Mouse (Mus musculus) spleen, adult 18-20 months (tissue): ENCODE measurements at regions not wholly inside any gene's neighbourhood (a gene's known extent, or its start where the extent isn't known, plus 50 kb on each side); places are given as distances from the start of the nearest gene placed in this dataset.

Source experiments
- DNase-seq, 2 experiments: peaks; one replicate each; pipeline ENCODE4 v3.0.0; 2022; ENCODE audit warnings: mixed read lengths in 2 of 2

DNA sequence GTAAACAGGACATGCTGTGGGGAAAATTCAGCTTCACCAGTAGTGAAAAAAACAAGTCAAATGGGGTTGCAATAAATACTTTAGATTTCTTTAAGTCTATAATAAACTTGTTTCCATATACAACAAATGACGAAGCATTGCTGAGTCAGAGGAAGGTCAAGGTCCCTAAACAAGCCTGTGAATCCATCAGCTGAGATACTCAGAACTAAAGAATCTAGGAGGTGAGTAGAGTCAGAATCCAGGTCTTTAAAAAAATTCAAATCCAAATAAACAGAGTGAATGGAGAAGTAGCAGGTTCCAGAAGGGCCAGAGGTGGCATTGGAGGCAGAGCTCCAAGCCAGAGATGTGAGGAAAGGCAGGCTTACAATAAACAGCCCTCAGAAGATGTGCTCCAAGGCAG, 2301.1 kb upstream of the Gm7489 start:
- DNase-seq: no peak

DNA sequence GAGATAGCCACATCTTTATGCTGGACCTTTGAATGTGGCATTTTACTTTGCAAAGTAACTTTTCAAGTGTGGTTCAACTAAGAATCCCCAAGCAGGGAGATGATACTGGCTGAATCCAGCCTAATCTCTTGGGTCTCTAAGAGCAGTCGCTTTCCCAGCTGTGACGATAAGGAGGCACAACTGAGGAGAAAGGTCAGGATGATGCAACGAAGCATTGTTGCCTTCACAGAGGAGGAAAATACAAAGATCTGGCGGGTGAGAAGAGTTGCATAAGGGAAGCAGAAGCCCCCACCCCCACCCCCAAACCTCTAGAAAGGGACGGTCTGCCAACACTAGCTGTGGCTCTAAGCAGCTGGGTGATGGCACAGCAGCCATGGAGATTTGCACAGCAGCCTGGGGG, 2298.6 kb upstream of the Gm7489 start:
- no peak for DNase-seq

DNA sequence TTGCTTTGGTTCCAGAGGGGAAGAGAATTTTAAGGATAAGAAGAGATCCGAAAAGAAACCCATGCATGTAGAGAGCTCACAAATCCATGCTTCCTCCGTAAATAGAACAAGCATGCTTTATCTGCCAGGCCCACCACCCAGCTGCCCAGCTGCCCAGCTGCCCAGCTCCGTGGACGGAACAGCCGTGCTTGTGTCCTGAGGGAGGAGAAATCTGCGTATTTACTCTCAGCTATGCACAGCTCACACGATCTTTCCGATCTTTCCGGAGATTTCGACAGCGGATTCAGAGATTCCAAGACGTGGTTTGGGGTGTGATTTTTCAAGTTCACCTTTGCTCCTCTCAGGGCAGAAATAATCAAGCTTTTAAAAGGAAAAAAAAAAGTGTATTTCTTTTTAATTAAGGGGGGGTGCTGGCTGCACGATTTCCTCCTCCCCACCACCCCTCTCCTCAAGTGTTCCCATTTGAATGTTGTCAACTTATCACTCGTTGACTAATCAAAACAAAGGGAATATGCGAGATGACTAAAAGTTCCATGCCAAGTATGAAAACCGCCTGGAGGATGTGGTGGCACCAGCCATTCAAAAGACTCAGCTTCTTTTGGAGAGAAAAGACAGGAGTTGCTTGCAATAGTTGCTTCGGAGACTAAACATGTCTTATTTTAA, 2293.2 kb upstream of the Gm7489 start:
- DNase-seq: no peak

DNA sequence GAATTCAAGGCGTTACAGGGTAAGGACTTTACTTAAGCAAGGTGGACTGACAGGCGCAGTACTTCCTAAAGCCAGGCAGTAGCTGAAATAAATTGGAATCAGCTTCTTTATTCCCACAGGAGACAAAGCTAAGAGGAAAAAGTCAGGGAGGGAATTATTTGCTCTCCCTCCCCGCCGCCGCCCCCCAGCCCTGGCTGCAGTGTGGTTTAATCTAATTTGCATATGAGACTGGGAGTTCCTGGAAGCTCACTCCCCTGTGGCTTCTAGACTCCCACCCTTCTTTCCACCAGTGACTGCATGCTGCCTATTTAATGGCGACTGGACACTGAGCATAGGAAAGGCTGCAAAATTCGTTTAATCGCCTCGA, 2292.7 kb upstream of the Gm7489 start:
- no peak for DNase-seq

DNA sequence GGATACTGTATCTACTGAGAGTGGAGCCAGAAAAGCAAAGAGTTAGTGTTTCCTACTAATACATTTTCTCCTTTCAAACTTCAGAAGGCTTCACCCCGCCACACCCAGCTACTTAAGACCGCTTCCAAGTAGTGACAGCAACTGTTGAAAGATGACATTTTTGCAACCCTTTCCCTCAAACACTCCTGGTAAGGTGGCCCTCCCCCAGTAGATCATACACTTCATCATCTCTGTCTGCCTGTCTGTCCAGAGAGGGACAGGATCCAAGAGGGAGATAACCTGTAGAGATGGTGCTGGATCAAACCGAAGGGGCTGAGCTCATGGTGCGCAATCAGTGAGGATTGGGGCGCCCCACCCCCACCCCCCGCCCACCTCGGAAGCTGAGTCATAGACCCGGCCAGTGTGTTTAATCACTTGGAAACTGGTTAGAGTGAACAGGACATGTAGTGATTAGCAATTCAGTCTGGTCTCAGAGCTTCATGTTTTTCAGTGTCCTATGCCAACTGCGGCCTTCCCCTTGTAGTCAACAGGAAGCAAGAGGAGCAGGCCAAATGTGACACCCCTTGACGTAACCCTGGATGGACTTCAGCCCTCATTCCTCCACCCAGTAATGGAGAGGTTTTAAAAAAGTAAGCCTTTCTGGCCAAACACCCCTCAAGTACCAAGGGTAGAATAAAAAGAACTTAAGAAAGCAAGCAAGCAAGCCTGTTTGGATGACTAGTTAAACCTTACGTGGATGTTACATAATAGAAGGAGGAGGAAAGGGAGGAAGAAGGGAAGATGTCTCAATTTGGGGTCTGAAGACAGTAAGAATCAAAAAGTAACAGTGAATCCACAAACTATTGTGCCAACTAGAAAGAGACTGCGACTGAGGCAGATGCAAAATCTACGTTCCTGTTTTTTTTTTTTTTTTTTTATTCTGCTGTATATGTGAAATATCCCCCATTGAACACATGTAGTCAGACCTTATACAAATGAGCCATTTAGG, 2291.9 kb upstream of the Gm7489 start:
- DNase-seq: no peak

DNA sequence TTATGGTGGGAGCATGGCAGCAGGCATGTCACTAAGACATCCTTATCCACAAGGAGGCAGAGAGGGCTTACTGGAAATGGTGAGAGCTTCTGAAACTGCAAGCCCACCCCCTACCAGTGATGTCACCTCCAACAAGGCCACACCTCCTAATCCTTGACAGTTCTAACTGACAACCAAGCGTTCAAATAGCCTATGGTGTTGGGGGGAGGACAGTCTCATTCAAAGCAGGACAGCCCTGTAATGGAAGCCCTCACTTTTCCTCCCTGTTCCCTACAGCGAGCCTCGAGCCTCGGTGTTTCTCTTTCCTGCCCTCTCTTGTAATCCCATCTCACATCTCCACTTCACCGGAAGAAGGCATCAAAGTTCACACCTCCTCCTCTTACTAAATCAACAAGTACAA, 2290.6 kb upstream of the Gm7489 start:
- no peak for DNase-seq

DNA sequence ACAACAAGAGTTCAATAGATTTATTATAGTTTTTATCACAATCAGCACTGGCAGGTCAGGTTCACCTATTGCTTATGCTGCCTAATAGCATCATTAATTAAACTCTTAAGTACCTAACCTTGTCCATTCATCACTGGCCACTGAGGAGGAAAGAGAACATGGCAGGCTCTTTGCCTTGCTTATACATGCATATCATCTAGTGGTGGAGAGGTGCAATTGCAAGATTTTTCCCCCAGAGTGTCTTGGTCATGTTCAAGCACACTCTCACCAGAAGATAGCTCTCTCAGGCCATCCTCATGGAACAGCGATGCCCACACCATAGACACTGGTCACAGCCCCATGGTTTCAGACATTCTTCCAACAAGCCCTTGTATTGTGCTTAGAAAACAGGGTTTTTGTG, 2289.1 kb upstream of the Gm7489 start:
- DNase-seq: no peak

DNA sequence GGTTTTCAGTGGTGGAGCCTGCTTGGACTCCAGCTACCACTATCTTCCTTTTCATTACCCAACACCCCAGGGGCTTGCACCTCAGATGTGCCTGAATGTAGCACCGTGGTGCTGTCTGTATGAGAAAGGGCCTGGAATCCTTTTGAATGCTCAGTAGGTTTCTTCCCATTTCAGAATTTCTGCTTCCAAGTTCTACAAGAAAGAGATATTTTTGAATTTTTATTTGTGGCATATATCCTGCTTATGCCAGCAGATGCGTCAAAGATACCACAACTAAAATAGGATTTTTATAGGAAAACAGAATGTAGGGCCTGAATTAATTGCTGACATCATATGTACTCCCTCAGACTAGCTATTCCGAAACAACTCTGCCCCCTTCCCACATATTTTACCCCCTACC, 2286.9 kb upstream of the Gm7489 start:
- no peak for DNase-seq

DNA sequence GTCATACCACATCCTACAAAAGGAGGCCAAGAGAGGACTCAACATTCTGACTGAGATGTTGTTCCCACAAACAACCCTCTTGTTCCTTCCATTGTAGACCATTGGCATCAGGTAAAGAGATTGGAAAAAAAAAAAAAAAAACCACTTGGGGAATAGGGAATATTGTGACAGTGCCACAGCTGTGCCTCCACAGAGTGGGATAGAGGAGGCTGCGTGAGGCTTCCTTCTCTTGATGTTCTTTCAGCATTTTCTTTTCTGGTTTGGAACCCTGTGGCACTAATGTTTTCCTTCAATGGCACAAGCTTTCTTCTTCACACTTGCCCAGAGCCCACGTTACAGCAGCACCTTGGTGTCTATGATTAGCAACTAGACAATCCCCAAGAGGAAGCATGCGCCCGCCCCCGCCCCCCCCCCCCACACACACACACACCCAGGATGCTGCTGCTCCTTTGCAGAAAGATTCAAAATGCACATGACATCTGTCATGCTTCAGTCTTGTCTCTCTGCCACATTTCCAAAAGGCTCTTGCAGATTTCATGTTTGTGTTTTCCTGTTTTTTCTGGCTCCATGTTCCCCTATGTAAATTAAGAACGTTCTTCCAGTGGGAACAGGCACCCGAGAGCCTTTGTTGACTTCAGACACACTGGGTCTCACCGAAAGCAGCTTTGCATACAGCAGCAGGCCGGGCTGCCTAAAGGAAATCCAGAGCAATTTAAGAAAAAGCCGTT, 2283.4 kb upstream of the Gm7489 start:
- DNase-seq: no peak

DNA sequence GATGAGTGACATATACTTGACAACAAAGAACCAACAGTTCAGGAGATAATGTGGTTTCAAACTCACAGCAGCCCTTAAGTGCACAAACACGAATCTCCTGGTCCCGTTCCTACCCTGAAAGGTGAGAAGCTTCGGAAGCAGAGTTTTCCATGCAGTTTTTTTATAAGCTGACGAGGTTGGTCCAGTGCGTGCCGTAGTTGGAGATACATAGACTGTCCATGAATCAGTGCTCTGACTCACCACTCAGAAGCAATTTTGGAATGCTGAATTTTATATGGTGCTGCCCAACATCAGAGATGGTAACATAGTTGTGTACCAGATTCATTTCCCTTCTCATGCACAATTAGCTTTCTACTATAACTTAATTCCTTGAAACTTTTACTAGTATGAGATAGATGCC, 2263.3 kb upstream of the Gm7489 start:
- DNase-seq: no peak

DNA sequence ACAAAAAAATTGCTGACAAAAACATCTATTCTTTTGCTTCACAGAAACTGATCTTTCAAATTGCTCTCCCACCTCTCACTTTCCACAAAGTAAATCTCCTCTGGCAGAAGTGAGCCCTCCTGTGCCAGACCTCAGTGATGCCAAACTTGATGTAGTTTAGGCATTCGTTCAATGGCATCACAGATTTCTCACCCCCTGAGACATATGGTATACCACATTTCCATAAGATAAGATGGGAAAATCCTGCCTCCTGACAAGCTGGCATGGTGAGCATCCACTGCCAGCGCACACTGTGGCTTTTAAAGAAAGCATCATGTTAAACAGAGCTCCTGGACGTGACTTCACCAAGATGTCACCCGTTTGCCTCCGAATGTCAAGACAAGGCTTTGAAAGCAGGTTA, 2257.2 kb upstream of the Gm7489 start:
- DNase-seq: no peak

DNA sequence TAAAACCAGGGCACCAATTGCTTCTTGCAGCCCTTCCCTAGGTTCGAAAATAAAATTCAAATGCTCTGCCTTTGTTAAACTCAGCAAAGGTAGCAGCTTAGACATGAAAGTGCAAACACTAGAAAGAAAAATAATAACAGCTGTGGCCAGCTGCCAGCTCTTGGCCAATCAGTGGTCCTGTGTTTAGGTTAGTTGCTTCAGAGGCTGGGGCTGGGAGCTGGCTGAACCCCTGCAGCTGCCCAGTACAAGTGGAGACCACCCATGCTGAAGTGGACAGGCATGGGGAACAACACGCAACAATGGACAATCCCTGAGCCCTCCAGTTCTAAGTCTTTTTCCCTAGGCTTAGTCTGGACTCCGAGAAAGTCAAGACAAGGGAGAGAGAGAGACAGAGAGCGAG, 2256.2 kb upstream of the Gm7489 start:
- DNase-seq: no peak

DNA sequence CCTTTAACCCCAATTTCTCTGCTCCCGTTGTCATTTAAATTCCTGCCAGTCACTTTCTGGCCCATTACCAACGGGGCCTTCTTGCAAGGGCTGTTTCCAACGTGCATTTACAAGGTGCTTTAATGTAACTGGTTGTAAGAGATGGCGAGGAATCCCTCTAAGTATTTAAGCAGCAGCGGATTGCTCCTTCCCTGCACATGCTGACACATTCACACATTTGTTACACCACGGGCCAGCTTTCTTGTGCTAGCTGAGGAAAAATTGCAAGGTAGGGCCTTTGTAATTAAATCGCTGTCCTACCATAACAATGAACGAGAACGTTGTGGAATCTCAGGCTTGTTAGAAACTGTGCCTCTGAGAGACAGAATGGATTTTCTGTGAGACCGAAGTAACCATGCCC, 2252.8 kb upstream of the Gm7489 start:
- DNase-seq: no peak

DNA sequence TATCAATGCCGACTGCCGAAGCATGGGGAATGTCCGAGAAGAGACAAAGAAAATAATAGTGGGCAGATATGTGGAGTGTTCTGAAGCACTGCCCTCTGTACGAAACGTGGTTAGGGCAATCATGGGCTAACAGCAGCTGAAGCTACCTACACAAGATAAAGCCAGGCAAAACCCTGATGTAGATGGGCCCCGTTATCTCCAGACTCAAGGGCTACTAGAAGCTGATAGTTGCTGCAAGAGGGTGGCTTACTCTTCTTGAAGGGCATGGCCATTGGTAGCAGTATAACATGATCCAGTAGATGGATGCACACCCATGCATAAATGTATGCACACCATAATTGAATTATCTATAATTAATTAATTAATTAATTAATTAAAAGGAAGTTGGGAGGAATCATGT, 2251.6 kb upstream of the Gm7489 start:
- no peak for DNase-seq

DNA sequence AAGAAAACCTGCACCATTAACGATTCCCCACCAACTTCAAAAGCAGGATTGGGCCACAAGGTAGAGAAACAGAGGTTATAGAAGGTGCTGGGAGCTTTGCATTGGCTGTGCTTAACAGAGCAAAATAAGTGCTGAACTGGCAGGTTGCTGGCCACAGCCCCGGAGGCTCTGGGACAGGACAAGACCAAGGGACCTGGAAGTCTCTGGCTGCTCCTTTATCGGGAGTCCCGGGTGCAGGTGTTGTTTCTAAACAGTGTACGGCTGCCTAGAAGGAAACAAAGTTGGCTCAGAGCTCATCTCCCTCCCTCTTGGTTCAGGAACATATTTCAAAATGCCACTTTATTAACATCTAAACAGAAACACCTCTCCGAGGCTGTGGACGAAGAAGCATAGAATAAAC, 2250.0 kb upstream of the Gm7489 start:
- no peak for DNase-seq

DNA sequence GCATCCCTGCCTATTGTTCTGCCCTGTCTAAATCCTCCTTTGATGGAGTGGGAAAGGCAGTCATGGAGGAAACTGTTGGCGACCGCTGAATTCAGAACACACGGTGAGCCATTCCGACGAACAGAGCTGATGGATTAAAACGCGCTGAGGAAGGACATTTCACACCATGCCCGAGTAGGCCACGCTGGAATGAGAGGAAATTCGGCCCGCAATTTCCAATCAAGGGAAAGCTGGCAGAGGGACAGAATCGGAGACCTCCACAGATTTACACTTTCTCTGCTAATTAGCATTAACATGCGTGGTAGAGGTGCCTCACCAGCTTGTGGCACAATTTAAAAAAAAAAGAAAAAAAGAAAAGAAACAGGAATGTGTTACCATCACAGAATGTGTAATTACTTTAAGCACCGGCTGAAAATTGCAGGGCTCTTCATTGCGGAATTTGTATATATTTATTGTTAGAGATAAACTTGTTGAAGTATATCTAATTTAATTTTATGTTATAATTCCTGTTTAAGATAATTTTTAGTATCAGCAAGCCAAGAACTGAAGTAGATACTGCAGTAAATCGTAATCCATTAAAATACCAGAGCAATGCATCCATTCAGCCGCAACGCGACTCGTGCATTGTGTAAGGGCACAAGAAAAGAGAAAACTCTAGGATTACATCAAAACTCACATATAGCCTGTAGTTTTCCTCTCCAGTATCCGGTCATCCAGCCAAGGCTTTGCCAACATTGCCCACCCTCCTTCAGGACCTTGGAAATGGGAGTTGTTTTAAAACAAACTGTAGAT, 2249.4 kb upstream of the Gm7489 start:
- DNase-seq: no peak

DNA sequence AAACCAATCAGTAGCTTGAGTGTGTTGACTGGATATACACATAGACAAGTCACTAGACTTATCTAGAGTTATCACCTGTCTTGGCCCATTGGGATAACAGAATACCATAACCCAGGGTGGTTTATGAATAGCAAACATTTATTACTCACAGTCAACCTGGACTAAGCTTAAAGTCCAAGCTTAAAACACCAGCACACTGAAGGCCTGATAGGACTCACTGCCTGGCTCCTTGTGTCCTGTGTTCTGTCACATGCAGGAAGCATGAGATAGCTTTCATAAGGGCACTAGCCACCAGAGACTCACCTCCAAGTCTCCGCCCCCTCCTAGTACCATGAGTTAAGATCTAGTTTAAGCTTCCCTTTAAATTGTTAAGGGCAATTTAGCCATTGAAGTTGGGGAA, 2247.1 kb upstream of the Gm7489 start:
- no peak for DNase-seq

DNA sequence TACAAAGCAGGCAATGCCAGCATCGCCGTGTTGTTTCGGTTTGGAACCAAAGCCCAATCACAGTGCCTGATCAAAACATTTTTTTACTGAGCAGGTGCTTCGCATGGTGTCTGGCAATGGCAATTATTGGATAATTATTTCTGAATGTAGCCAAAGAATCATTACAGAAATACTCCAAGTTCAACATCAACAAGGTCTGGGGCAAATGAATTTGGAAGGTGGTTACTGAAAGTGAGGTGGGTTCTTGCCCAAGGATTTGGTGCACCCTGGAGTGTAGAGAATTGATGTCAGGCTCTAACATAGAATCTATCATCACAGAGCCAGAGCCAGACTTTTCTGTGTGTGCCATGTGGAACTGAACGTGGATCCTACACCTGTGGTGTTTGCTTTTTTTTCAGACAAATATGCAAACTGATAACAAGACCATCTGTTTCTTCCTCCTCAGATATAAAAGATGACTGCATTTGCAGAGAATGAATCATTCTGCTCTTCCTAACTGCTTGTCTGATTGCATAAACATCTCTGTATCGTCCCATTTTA, 2240.9 kb upstream of the Gm7489 start:
- DNase-seq: no peak

DNA sequence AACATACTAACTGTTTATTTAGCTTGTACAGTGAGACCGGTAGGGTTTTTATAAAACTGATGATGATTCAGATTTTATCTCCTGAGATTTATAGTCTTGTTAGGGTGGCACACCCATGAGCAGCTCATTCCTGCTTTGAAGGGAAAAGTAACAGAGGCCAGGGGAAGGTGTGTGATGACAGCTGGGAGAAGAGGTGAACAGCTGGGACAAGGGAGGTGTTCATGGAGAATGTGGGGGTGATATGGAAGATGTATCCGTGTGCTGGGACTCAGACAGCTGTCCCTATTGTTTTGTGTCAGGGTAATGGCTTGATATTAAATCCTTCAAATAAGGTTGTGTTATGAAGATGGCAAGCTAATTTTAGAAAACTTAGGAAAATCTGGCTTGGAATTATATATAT, 2238.4 kb upstream of the Gm7489 start:
- DNase-seq: no peak

DNA sequence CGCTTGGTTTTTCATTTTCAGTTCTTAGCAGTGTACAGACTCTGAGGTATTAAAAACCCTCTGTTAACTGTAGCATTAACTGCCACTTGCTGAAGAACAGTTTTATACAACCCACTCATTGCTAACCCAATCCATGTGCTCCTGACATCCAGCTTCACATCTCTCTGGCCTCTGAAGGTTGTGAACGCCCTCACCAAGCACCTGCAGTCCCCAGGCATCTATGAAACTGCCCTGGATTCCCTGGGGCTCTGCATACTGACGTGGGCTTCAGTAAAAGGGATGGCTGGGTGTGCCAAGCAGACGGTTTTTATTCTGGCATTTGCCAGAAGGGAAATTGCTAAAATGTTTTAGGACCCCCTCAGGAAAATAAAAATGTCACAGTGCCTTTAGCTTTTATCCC, 2232.2 kb upstream of the Gm7489 start:
- no peak for DNase-seq

DNA sequence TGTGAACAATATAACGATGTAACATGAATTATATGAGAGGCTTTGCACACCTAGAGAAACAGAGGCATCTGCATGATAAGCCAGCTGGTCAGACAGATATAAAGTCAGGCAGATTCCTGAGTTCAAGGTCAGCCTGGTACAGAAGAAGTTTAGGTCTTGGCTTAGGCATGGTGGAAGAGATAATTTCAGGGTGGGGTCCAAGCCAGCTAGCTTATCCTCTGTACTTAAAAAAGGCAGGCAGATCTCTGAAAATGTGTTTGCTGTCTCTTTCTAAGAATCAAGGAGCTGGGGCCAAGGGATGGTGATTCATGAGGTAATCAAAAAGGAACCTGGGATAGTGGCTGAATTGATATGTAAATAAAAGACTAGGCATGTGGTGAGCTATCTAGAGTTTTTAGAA, 2227.1 kb upstream of the Gm7489 start:
- DNase-seq: no peak

DNA sequence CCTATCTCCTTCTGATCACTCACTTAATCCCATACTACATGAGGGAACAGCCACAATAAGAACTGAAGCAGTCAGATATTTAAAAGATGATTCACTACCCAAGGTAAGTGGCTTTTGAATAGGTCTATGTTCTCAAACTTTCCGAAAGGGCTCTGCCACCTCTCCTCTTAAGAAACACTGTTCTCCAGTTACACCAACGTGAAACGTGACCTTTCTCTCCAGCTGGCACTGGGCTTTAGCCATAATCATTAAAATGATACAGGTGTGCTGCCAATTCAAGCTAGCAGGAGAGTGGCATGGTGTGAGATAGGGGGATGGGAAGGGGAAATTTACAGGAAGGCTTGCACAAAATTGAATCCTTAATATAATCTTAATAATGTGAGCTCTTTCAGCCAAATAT, 2216.4 kb upstream of the Gm7489 start:
- DNase-seq: no peak
